Mouse (Mus musculus) cerebellum, adult 11 months (tissue): Measurements from ENCODE around the gene Adgrg5.

Experiments used
- DNase-seq: peaks from one replicate; pipeline ENCODE4 v3.0.0; 2022

Gene Adgrg5

GRCm38 (mm10) chr8:94917851-94918495, 5.5 kb upstream of the Adgrg5 start, which contains the start of gene Ccdc102a:
Gene Ccdc102a (minus strand): TSS chr8:94918098.
- DNase-seq = no peak

GRCm38 (mm10) chr8:94919256-94919655, 4.2 kb upstream of the Adgrg5 start:
- no peak for DNase-seq

- no peak for DNase-seq
Observed at GRCm38 (mm10) chr8:94922176-94922575, 1.3 kb upstream of the Adgrg5 start.

GRCm38 (mm10) chr8:94922602-94923001, 892 bp upstream of the Adgrg5 start:
- DNase-seq = no peak

- no peak for DNase-seq
Observed at GRCm38 (mm10) chr8:94928227-94928626, 4.7 kb downstream of the Adgrg5 start.

- no peak for DNase-seq
Observed at GRCm38 (mm10) chr8:94933918-94934317, 10.4 kb downstream of the Adgrg5 start.

- no peak for DNase-seq
Observed at GRCm38 (mm10) chr8:94935172-94935571, 11.7 kb downstream of the Adgrg5 start.

- peak; percentile 19 for DNase-seq
Observed at GRCm38 (mm10) chr8:94942566-94942965, 19.1 kb downstream of the Adgrg5 start.

GRCm38 (mm10) chr8:94945185-94945584, 21.7 kb downstream of the Adgrg5 start:
- no peak for DNase-seq

GRCm38 (mm10) chr8:94948421-94948820, 24.9 kb downstream of the Adgrg5 start:
- no peak for DNase-seq

- DNase-seq = no peak
Observed at GRCm38 (mm10) chr8:94949010-94949409, 25.5 kb downstream of the Adgrg5 start.

- DNase-seq = peak; percentile 66
Observed at GRCm38 (mm10) chr8:94950046-94950445, 26.6 kb downstream of the Adgrg5 start.

GRCm38 (mm10) chr8:94950458-94950857, 27.0 kb downstream of the Adgrg5 start:
- DNase-seq = no peak

- DNase-seq = no peak
Observed at GRCm38 (mm10) chr8:94952086-94952485, 28.6 kb downstream of the Adgrg5 start.

GRCm38 (mm10) chr8:94953624-94954367, 30.3 kb downstream of the Adgrg5 start:
- DNase-seq = no peak

GRCm38 (mm10) chr8:94954368-94954737, 30.9 kb downstream of the Adgrg5 start:
- DNase-seq = no peak

GRCm38 (mm10) chr8:94954921-94955758, 31.6 kb downstream of the Adgrg5 start:
- DNase-seq = no peak

- no peak for DNase-seq
Observed at GRCm38 (mm10) chr8:94956078-94956574, 32.6 kb downstream of the Adgrg5 start.

- no peak for DNase-seq
Observed at GRCm38 (mm10) chr8:94962201-94962600, 38.7 kb downstream of the Adgrg5 start.

- DNase-seq = no peak
Observed at GRCm38 (mm10) chr8:94964828-94965227, 41.3 kb downstream of the Adgrg5 start.

- DNase-seq = no peak
Observed at GRCm38 (mm10) chr8:94966578-94966977, 43.1 kb downstream of the Adgrg5 start.

GRCm38 (mm10) chr8:94967071-94967470, 43.6 kb downstream of the Adgrg5 start:
- DNase-seq = no peak

- DNase-seq = no peak
Observed at GRCm38 (mm10) chr8:94967554-94967953, 44.1 kb downstream of the Adgrg5 start.
